Mouse (Mus musculus) induced T-regulatory cell, adult 2 months (primary cell): ENCODE data around the gene Dtnbp1.

Experiments used
- DNase-seq: peaks from one replicate; pipeline ENCODE4 v3.0.0-alpha.2; 2012; ENCODE audit warnings: low read depth

The Dtnbp1 gene

DNA sequence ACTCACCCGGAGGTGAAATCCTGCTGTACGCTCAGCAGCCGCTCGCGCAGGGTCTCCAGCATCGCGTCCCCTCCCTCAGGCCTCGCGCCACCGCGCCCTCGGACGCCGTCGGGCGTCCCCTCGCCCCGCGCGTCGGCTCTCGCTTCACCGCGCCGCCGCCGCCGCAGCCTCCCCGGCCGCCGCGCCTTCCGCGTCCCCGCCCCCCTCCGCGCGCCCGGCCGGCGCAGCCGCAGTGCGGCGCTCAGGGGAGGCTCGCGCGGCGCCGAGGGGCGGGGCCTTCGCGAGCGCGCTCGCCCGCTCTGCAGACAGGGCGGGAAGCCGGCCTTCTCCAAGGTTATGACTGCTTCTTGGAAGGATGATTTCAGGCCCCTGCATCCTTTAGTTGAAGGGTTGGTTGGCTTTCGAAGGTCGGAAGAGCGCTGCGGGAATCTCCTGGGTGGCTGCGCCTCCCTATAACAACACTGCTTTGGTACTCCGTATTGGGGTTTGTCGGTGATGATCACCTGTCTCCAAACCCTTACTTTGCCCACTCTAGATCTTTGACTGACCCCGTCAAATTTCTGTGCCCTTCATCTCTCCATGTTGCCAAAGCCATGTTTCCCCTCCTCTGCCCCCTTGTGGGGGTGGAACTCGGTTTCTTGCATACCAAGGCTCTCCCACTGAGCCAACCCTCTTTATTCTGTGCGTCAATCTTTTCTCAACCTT is at the start of gene Dtnbp1:
TSS of gene Dtnbp1 (minus strand) at position 237 of the 705 bp plus-strand sequence.
- DNase-seq, result peak; percentile 88

DNA sequence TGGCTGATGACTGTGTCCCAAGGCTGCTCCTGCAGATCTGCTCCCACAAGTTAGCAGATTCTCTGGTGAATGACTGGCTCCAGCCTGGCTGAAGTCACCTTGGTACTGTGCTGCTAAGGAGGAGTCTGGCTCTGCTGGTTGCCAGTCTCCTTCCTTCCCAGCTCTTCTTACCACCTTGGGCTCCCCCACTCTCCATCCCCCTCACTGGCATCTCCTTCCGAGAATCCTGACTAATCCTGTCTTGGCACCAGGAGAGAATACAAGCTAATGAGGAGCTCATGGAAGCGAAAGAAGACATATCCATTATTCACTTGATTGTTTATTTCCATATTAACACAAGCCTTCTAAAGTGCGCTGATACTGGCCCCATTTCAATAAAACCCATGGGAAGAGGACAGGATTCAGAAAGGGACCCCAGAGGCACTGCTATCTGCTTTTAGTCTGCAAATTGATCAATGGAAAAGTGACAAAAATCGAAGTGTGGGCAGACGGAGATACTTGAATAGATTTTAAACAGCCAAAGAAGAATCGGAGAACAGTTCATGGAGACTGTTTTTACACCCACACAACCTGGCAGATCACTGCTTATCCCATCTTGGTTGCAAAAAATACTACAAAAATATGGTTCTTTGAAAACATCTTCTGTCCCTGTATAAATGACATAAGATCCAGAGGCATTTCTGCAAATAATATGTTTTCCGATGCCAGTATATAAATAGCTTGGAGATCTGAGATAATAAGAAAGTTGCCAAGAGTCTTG is 47.5 kb upstream of the Dtnbp1 start:
- DNase-seq, result no peak

- no peak for DNase-seq
Observed at GRCm38 (mm10) chr13:45043466-45043865, 41.5 kb upstream of the Dtnbp1 start.

- DNase-seq, result no peak
Observed at GRCm38 (mm10) chr13:45040741-45041140, 38.8 kb upstream of the Dtnbp1 start.

DNA sequence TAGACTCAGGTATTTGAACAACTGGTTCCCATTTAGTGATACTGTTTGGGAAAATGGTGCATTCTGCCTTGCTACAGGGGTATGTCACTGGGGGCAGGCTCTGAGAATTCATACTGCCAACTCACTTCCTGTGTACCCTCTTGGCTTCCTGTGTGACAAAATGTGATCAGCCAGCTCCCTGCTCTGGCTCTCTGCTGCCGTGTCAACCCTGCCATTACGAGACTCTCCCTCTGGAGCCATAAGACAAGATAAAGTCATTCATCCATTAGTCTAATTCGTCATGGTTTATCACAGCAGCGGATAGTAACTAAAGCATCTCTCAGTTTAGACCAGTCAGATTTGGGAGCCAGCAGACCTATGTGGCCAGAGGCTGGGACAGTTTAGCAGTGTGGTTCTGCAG is 38.2 kb upstream of the Dtnbp1 start:
- no peak for DNase-seq

DNA sequence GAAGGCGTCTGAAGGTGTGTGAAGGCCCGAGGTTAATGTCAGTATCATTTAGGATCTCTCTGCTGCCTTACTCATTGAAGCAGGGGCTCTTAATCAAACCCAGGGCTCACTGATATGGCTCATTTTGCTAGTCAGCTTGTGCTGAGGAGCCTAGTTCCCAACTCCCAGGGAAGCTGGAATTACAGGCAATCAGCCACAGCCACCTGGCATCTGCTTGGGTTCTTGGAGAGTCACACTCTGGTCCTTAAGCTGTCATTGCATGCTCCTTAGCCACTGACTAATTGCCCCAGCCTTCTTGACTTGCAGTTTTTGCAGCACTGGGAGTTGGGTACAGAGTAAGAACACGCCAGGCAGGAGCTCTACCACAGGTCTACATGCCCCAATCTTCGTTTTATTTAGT is 34.5 kb upstream of the Dtnbp1 start:
- DNase-seq, result no peak

GRCm38 (mm10) chr13:45034759-45035158 is 32.8 kb upstream of the Dtnbp1 start:
- no peak for DNase-seq

DNA sequence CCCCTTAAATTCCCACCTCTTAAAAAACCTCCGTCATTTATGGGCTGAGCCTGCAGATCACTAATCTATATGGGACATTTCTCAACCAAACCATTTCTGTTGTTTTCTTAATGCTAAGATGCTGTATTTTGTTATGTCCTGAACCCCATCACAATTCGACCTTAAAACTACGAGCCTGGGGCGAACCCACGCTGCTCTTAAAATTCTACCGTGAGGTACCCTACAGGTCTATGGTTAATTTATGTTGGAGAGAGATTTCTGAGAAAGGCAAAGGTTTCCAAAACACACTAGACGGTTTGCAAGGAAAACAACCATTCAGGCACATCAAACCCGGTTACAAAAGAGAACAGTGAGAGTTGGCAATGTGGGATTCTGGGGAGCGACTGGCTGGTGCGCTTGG is 31.4 kb upstream of the Dtnbp1 start:
- DNase-seq, result no peak

- no peak for DNase-seq
Observed at GRCm38 (mm10) chr13:45032484-45032883, 30.5 kb upstream of the Dtnbp1 start.

GRCm38 (mm10) chr13:45031748-45032147 is 29.8 kb upstream of the Dtnbp1 start:
- no peak for DNase-seq

DNA sequence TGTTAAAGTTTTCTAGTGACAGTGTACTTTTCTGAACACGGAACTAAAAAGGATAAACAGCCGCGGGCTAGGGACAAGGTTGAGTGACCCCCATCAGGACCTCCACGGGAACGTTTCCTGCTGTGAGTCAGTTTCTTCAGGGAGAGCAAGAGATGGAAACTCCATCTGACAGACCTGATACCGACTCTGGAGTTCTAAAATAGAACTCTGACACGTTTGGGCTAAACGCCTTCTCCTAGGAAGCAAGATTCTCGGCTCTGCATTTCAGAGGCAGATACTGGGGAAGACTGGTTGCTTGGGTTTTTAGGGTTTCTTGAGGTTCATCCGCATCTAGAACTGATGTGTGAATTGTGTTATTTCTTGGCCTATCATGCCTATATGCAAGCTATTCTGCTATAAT is 29.4 kb upstream of the Dtnbp1 start:
- no peak for DNase-seq

GRCm38 (mm10) chr13:45030830-45031229 is 28.9 kb upstream of the Dtnbp1 start:
- DNase-seq, result peak; percentile 94

DNA sequence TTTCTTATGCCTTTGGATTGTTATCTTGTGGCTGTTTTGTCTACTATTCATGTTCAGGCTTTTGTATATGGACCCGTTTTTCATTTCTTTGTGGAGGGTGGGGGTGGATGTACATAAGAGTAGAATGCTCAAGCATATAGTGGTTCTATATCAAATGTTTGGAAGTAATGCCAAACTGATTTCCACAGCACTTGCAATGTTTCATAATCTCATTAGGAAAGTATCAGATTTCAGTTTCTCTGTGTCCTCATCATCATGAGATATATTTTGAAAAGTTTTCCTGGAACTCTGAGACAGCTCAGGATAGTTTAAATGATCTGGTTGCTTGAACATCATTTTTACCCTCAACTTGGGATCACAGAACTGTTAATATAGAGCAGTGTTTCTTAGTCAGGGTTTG is 27.8 kb upstream of the Dtnbp1 start:
- no peak for DNase-seq

DNA sequence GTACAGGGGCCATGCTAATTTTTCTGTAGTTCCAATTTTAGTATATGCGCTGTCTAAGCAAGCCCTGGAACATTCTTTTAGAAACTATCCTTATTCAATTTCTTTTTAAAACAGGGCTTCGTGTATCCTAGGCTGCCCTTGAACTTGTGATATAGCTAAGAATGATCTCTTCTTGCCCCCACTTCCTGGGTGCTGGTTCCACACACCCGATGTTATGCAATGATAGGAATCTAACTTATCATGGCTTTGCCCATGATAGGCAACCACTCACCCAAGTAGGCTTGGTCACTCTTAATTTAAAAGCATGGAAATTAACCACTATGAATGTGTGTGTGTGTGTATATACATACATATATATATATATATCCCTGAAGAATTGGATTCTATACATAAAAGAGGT is 24.3 kb upstream of the Dtnbp1 start:
- no peak for DNase-seq

- DNase-seq, result no peak
Observed at GRCm38 (mm10) chr13:45024821-45025220, 22.9 kb upstream of the Dtnbp1 start.

GRCm38 (mm10) chr13:45023356-45024150 is 21.6 kb upstream of the Dtnbp1 start:
- no peak for DNase-seq

DNA sequence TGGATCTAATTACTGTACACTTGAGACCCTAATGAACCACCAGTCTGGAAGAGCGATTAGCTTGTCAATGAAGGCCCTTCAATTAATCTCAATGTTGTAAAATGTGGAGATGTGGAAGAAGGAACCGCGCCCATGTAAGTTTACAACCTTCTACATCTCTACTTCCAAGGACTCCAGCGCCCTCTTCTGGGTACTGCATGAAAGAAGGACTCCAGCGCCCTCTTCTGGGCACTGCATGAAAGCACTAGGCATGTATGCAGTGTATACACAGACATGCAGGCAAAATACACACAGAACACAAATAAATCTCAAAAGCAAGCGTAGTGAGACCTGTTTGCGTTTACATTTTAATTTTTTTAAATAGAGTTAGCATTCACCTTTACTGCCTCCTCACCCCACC is 6.2 kb upstream of the Dtnbp1 start:
- peak; percentile 82 for DNase-seq

DNA sequence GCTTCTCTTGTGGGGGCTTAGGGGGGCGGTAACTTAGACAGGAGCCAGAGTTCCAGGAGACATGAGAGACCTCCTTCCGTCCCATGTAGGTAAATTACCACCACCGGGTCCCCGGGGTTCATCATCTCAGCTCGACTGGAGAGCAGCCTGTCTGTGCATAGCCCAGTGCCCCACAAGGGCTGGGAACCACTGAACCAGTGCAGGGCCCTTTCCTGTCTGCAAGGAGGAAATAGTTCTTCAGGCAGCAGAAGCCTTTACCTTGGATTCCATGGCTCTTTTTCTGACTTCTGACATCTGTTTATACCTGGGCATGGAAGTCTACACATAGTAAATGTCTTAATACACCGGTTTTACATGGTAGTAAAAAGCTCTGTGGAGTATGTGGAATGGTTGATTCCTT is 5.8 kb upstream of the Dtnbp1 start:
- no peak for DNase-seq

DNA sequence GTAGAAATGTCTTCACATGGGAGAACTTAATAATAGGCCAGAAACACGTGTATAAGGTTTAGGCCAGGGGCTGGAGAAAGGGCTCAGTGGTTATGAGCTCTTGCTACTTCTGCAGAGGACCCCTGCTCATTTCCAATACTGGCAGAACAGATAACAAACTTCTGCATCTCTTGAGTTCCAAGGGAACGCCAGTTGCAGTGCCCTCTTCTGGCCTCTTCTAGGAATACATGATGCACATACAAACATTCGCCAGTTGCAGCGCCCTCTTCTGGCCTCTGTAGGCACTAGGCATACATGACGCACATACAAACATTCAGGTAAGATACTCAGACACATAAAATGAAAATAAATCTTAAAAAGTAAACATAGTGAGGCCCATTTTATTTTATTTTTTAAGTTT is 4.5 kb upstream of the Dtnbp1 start:
- peak; percentile 81 for DNase-seq

DNA sequence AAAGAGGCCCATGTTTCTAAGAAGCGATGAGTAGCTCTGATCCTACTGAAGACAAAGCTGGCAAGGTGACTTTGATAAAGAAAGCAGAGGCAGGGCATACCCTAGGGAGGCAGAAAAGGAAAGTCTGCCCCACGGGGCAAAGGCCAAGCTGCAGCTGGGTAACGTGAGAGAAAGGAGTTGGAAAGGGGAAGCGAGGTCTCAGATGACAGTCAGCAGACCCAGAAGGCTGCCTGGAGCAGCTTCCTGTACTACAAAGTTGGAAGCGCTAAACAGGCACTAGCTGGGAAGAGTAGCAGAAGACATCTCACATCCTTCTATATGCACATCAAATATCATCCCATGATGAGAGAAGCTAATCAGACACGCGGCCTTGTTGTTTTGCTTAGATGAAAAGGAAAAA is 3.9 kb upstream of the Dtnbp1 start:
- DNase-seq, result no peak

GRCm38 (mm10) chr13:45004987-45005592 is 3.1 kb upstream of the Dtnbp1 start:
- DNase-seq, result no peak

- no peak for DNase-seq
Observed at GRCm38 (mm10) chr13:45003026-45003425, 1.1 kb upstream of the Dtnbp1 start.
